ENCODE assay signal across 24 mouse cellular contexts in genomic region chr9:121056036-121056435, GRCm38 (mm10).
"Had no signal": no experiment of that assay in that cellular context is flagged by ENCODE, and none has a peak within 500 bp of the region (broad histone marks: within the 10 kb centered on the region; RNA-seq: fewer than 3 reads in every experiment).

No protein-coding gene starts in this region.

- H3K9me3 ChIP-seq: heart, embryonic 15.5 days; hindbrain, embryonic 13.5 days; limb, embryonic 10.5 days; limb, embryonic 12.5 days; liver, embryonic 13.5 days; liver, embryonic 15.5 days had no signal

- DNase-seq: gastrocnemius, postnatal 14 days; gastrocnemius, postnatal 36 days; heart, adult 18-20 months; heart, postnatal 36 days; kidney, adult 18-20 months; kidney, adult 8-10 months; kidney, postnatal 14 days; liver; liver, embryonic 13.5 days; liver, postnatal 0 days had no signal

- H3K27ac ChIP-seq: heart, embryonic 13.5 days; heart, embryonic 15.5 days; hindbrain, embryonic 13.5 days; kidney, postnatal 0 days; layer of hippocampus, adult 2 months; left cerebral cortex, adult 2 months; limb, embryonic 10.5 days; limb, embryonic 12.5 days; liver, embryonic 13.5 days; liver, embryonic 15.5 days had no signal

- H3K4me1 ChIP-seq: heart, embryonic 15.5 days; liver, embryonic 13.5 days; liver, embryonic 15.5 days had no signal

- H3K36me3 ChIP-seq: heart, embryonic 13.5 days; heart, embryonic 15.5 days; hindbrain, embryonic 13.5 days; limb, embryonic 10.5 days; limb, embryonic 12.5 days; liver, embryonic 13.5 days; liver, embryonic 15.5 days had no signal

- ATAC-seq: hindbrain, embryonic 16.5 days; inflammation-experienced regulatory T-cells, adult 6 months; intestine, postnatal 0 days; liver, postnatal 0 days had no signal

- H3K4me2 ChIP-seq: heart, embryonic 11.5 days; heart, embryonic 13.5 days; heart, embryonic 15.5 days; hindbrain, embryonic 13.5 days; limb, embryonic 12.5 days; liver, embryonic 11.5 days; liver, embryonic 13.5 days; liver, embryonic 15.5 days had no signal

- H3K9ac ChIP-seq: heart, embryonic 13.5 days; heart, embryonic 15.5 days; hindbrain, embryonic 13.5 days; limb, embryonic 12.5 days; liver, embryonic 13.5 days; liver, embryonic 15.5 days; liver, postnatal 0 days had no signal

- H3K27me3 ChIP-seq: heart, embryonic 13.5 days; heart, embryonic 15.5 days; hindbrain, embryonic 13.5 days; limb, embryonic 12.5 days; liver, embryonic 13.5 days; liver, embryonic 15.5 days had no signal

- H3K4me3 ChIP-seq: heart, embryonic 13.5 days; heart, embryonic 15.5 days; hindbrain, embryonic 13.5 days; layer of hippocampus, adult 2 months; left cerebral cortex, adult 2 months; limb, embryonic 10.5 days; limb, embryonic 12.5 days; liver, embryonic 13.5 days; liver, embryonic 15.5 days had no signal
